Mouse (Mus musculus): ENCODE results near the gene Flt3l.

- TF ChIP-seq POLR2A (IDR thresholded peaks at IDR 0.05; ENCODE audit: low read depth, low read length) (no peak), CTCF (IDR thresholded peaks at IDR 0.05; ENCODE audit: extremely low read depth, insufficient read length, insufficient replicate concordance, low read depth, low read length) (no peak)
These were observed 33.3 kb upstream of the Flt3l start for GRCm38 (mm10) chr7:45169495-45169894.
